Mouse (Mus musculus) bone marrow, adult 2 months (tissue): Measurements from ENCODE around the gene Tmtc1.

Experiments
- CTCF ChIP-seq: fragments of 200-500 bp; IDR thresholded peaks from 2 replicates; pipeline ENCODE4 v1.5.1; 2011; ENCODE audit warnings: low read length, control low read depth; ENCODE audit not compliant: control insufficient read depth, insufficient read depth
- POLR2A ChIP-seq: fragments of 200-500 bp; IDR thresholded peaks from 2 replicates; pipeline ENCODE4 v1.6.1; 2011; ENCODE audit warnings: low read depth, mild to moderate bottlenecking, control low read depth, low read length, borderline replicate concordance; ENCODE audit not compliant: control insufficient read depth

- no peak for TF ChIP-seq CTCF
- no peak for TF ChIP-seq POLR2A
These were observed 102.0 kb downstream of the Tmtc1 start for GRCm38 (mm10) chr6:148342191-148342590.
